Mouse (Mus musculus) liver, postnatal 0 days (tissue): ENCODE measurements at regions not wholly inside any gene's neighbourhood (a gene's known extent, or its start where the extent isn't known, plus 50 kb on each side); places are given as distances from the start of the nearest gene placed in this dataset.
A peak's percentile ranks its signal among the peaks of the same experiment; 100 is the strongest.

Experiments used
- ATAC-seq: fragments of 200-750 bp; cut with Nextera tagmentation; 2 replicates; pipeline ENCODE4 v1.8.0; 2017; ENCODE audit warnings: mild to moderate bottlenecking, moderate library complexity
- DNase-seq: peaks from one replicate; pipeline ENCODE4 v3.0.0-alpha.2; 2016
- H3K27ac ChIP-seq: fragments of 300-500 bp; sonication (generic); 2 replicates; pipeline ENCODE4 v1.5.1; 2014; ENCODE audit warnings: antibody characterized with exemption, moderate library complexity, mild to moderate bottlenecking, low read depth
- H3K27me3 ChIP-seq: fragments of 300-500 bp; sonication (generic); 2 replicates; pipeline ENCODE4 v1.6.1; 2014; ENCODE audit warnings: low read length, control low read depth, mixed read lengths; ENCODE audit not compliant: insufficient read depth
- H3K36me3 ChIP-seq: fragments of 300-500 bp; sonication (generic); replicated peaks from 2 replicates; pipeline ENCODE4 v1.6.1; 2014; ENCODE audit warnings: mild to moderate bottlenecking, control low read depth, low read length, moderate library complexity, mixed read lengths; ENCODE audit not compliant: insufficient read depth
- H3K4me1 ChIP-seq: fragments of 300-500 bp; sonication (generic); 2 replicates; pipeline ENCODE4 v1.6.1; 2014; ENCODE audit warnings: antibody characterized with exemption, mild to moderate bottlenecking, control low read depth; ENCODE audit not compliant: insufficient read depth
- H3K4me2 ChIP-seq: fragments of 300-500 bp; sonication (generic); 2 replicates; pipeline ENCODE4 v1.6.1; 2014; ENCODE audit warnings: low read depth, mild to moderate bottlenecking, low read length, moderate library complexity, mixed read lengths
- H3K4me3 ChIP-seq: fragments of 300-500 bp; sonication (generic); 2 replicates; pipeline ENCODE4 v1.5.1; 2014; ENCODE audit warnings: low read depth, low read length
- H3K9ac ChIP-seq: fragments of 300-500 bp; sonication (generic); replicated peaks from 2 replicates; pipeline ENCODE4 v1.6.1; 2014; ENCODE audit warnings: mild to moderate bottlenecking, moderate library complexity
- H3K9me3 ChIP-seq: fragments of 300-500 bp; sonication (generic); 2 replicates; pipeline ENCODE4 v1.6.1; 2016; ENCODE audit warnings: mild to moderate bottlenecking, control low read depth, low read length, mixed read lengths
- CTCF ChIP-seq: sonication (generic); IDR thresholded peaks from 2 replicates; pipeline ENCODE4 v1.5.1; 2016; ENCODE audit warnings: antibody characterized with exemption, low read depth
- EP300 ChIP-seq: IDR thresholded peaks from 2 replicates; pipeline ENCODE4 v1.6.1; 2016; ENCODE audit warnings: antibody characterized with exemption, low read depth, mild to moderate bottlenecking
- WGBS: fragments of 180-500 bp; shearing (Covaris S2); extraction: QIAGEN DNeasy Blood & Tissue Kit; methylation state at CpG from one replicate; pipeline ENCODE4 v1.1.7; 2014; ENCODE audit not compliant: insufficient replicate concordance; 5-methylcytosine and 5-hydroxymethylcytosine counted together

- no peaks in the 10 kb centered on the region for H3K36me3 ChIP-seq
- no peak overlapping the region for H3K4me2 ChIP-seq
- TF ChIP-seq CTCF (no peak), EP300 (no peak)
- H3K27ac ChIP-seq, result no peak overlapping the region
- H3K4me3 ChIP-seq, result no peak overlapping the region
- no peaks in the 10 kb centered on the region for H3K27me3 ChIP-seq
- H3K9me3 ChIP-seq, result no peaks in the 10 kb centered on the region
- no peak for DNase-seq
- ATAC-seq, result no peak
- no peak overlapping the region for H3K9ac ChIP-seq
- WGBS, result 64% methylated on average over 3 of the region's 3 CpGs
- no peaks in the 10 kb centered on the region for H3K4me1 ChIP-seq
Measured at GRCm38 (mm10) chr1:187441668-187442193, 166.9 kb upstream of the Esrrg start.

- WGBS, result 76% methylated on average over 6 of the region's 6 CpGs
- no peaks in the 10 kb centered on the region for H3K27me3 ChIP-seq
- no peaks in the 10 kb centered on the region for H3K9me3 ChIP-seq
- H3K9ac ChIP-seq, result no peak overlapping the region
- no peak overlapping the region for H3K27ac ChIP-seq
- no peak for ATAC-seq
- H3K4me1 ChIP-seq, result no peaks in the 10 kb centered on the region
- TF ChIP-seq CTCF (no peak), EP300 (no peak)
- DNase-seq, result no peak
- no peak overlapping the region for H3K4me2 ChIP-seq
- H3K4me3 ChIP-seq, result no peak overlapping the region
- no peaks in the 10 kb centered on the region for H3K36me3 ChIP-seq
Measured at GRCm38 (mm10) chr1:187446511-187446910, 162.1 kb upstream of the Esrrg start.

- no peaks in the 10 kb centered on the region for H3K27me3 ChIP-seq
- H3K9ac ChIP-seq, result no peak overlapping the region
- H3K4me2 ChIP-seq, result no peak overlapping the region
- H3K9me3 ChIP-seq, result no peaks in the 10 kb centered on the region
- no peak overlapping the region for H3K27ac ChIP-seq
- no peaks in the 10 kb centered on the region for H3K36me3 ChIP-seq
- DNase-seq (peak; percentile 60), ATAC-seq (no peak)
- TF ChIP-seq CTCF (peak; percentile 73), EP300 (no peak)
- H3K4me3 ChIP-seq, result no peak overlapping the region
- 19% methylated on average over 6 of the region's 6 CpGs for WGBS
- H3K4me1 ChIP-seq, result no peaks in the 10 kb centered on the region
Measured at GRCm38 (mm10) chr1:187448173-187448572, 160.4 kb upstream of the Esrrg start.

- no peak overlapping the region for H3K4me3 ChIP-seq
- H3K4me2 ChIP-seq, result no peak overlapping the region
- WGBS, result 54% methylated on average over 3 of the region's 3 CpGs
- H3K27me3 ChIP-seq, result no peaks in the 10 kb centered on the region
- ATAC-seq (no peak), DNase-seq (no peak)
- H3K9ac ChIP-seq, result no peak overlapping the region
- no peaks in the 10 kb centered on the region for H3K4me1 ChIP-seq
- no peak overlapping the region for H3K27ac ChIP-seq
- no peaks in the 10 kb centered on the region for H3K36me3 ChIP-seq
- TF ChIP-seq CTCF (no peak), EP300 (no peak)
- no peaks in the 10 kb centered on the region for H3K9me3 ChIP-seq
Measured at GRCm38 (mm10) chr1:187450106-187450505, 158.5 kb upstream of the Esrrg start.

GRCm38 (mm10) chr1:187452189-187452588 lies 156.4 kb upstream of the Esrrg start:
- DNase-seq, result peak; percentile 56

GRCm38 (mm10) chr1:187454431-187454830 lies 154.2 kb upstream of the Esrrg start:
- TF ChIP-seq EP300 (no peak), CTCF (peak; percentile 54)
- no peak for ATAC-seq
- no peaks in the 10 kb centered on the region for H3K4me1 ChIP-seq
- H3K9ac ChIP-seq, result no peak overlapping the region
- WGBS, result 58% methylated on average over 5 of the region's 5 CpGs
- DNase-seq, result peak; percentile 26
- H3K9me3 ChIP-seq, result no peaks in the 10 kb centered on the region
- H3K27me3 ChIP-seq, result no peaks in the 10 kb centered on the region
- H3K36me3 ChIP-seq, result no peaks in the 10 kb centered on the region
- H3K4me2 ChIP-seq, result no peak overlapping the region
- H3K4me3 ChIP-seq, result no peak overlapping the region
- H3K27ac ChIP-seq, result no peak overlapping the region

More at GRCm38 (mm10) chr1:187452189-187452588, 156.4 kb upstream of the Esrrg start:
- no peak overlapping the region for H3K9ac ChIP-seq
- no peak for ATAC-seq
- H3K4me2 ChIP-seq, result no peak overlapping the region
- TF ChIP-seq EP300 (no peak), CTCF (peak; percentile 70)
- 28% methylated on average over 6 of the region's 6 CpGs for WGBS
- H3K4me1 ChIP-seq, result no peaks in the 10 kb centered on the region
- H3K27me3 ChIP-seq, result no peaks in the 10 kb centered on the region
- H3K27ac ChIP-seq, result no peak overlapping the region
- H3K9me3 ChIP-seq, result no peaks in the 10 kb centered on the region
- H3K36me3 ChIP-seq, result no peaks in the 10 kb centered on the region
- no peak overlapping the region for H3K4me3 ChIP-seq

GRCm38 (mm10) chr1:187484821-187485220 lies 123.8 kb upstream of the Esrrg start:
- H3K9me3 ChIP-seq, result no peaks in the 10 kb centered on the region
- no peak for DNase-seq

More at GRCm38 (mm10) chr1:187484821-187485220, 123.8 kb upstream of the Esrrg start:
- H3K36me3 ChIP-seq, result no peaks in the 10 kb centered on the region
- peak; percentile 40; the same call in 1 of the 2 replicates for ATAC-seq
- no peak overlapping the region for H3K27ac ChIP-seq
- WGBS, result 51% methylated on average over 2 of the region's 2 CpGs
- H3K27me3 ChIP-seq, result no peaks in the 10 kb centered on the region
- no peak overlapping the region for H3K4me3 ChIP-seq
- no peak overlapping the region for H3K4me2 ChIP-seq
- no peak for TF ChIP-seq CTCF
- no peak for TF ChIP-seq EP300
- no peaks in the 10 kb centered on the region for H3K4me1 ChIP-seq
- no peak overlapping the region for H3K9ac ChIP-seq
